Mouse (Mus musculus) thymus, postnatal 0 days (tissue): Measurements from ENCODE around the gene Zswim4. TPM values are rescaled to one million over a fixed set of nuclear protein-coding genes. Genes with fewer than 3 reads are reported as not detected.

Source experiments
- DNase-seq: peaks from one replicate; pipeline ENCODE4 v3.0.0-alpha.2; 2015; ENCODE audit warnings: low spot score
- polyA plus RNA-seq: library from polyadenylated mRNA; unstranded; fragments of >200 nt; fragmentation: Nextera tagmentation; extraction: Ambion mirVana; gene quantifications from 2 replicates; pipeline ENCODE4 v1.2.1, GENCODE M21; 2015

Gene Zswim4
- 12.7 and 13.2 TPM in 2 replicates for polyA plus RNA-seq

- peak; percentile 99 for DNase-seq
Measured at GRCm38 (mm10) chr8:84236998-84237473, at the start of gene Zswim4. Gene Zswim4, minus strand, starts transcription at chr8:84237055.

- DNase-seq, result peak; percentile 72
Measured at GRCm38 (mm10) chr8:84285665-84286064, 48.8 kb upstream of the Zswim4 start.

GRCm38 (mm10) chr8:84284608-84285063, 47.8 kb upstream of the Zswim4 start:
- DNase-seq, result no peak

GRCm38 (mm10) chr8:84280777-84281176, 43.9 kb upstream of the Zswim4 start:
- no peak for DNase-seq

GRCm38 (mm10) chr8:84276447-84276846, 39.6 kb upstream of the Zswim4 start:
- no peak for DNase-seq

GRCm38 (mm10) chr8:84273968-84274367, 37.1 kb upstream of the Zswim4 start:
- DNase-seq, result no peak

GRCm38 (mm10) chr8:84272302-84272701, 35.4 kb upstream of the Zswim4 start:
- DNase-seq, result no peak

- peak; percentile 100 for DNase-seq
Measured at GRCm38 (mm10) chr8:84269950-84270773, 33.3 kb upstream of the Zswim4 start, which contains the start of gene Ccdc130. Gene Ccdc130, minus strand, starts transcription at chr8:84270380.

GRCm38 (mm10) chr8:84261098-84261497, 24.2 kb upstream of the Zswim4 start:
- DNase-seq, result no peak

GRCm38 (mm10) chr8:84256822-84257610, 20.2 kb upstream of the Zswim4 start, which contains the start of gene Mri1:
Gene Mri1, minus strand, starts transcription at chr8:84257326.
- peak; percentile 90 for DNase-seq

- peak; percentile 44 for DNase-seq
Measured at GRCm38 (mm10) chr8:84256458-84256821, 19.6 kb upstream of the Zswim4 start.

- peak; percentile 28 for DNase-seq
Measured at GRCm38 (mm10) chr8:84255858-84256257, 19.0 kb upstream of the Zswim4 start.

GRCm38 (mm10) chr8:84249257-84250170, 12.7 kb upstream of the Zswim4 start, which contains the start of gene D8Ertd738e:
Gene D8Ertd738e, minus strand, starts transcription at chr8:84249719.
- DNase-seq, result peak; percentile 96

- no peak for DNase-seq
Measured at GRCm38 (mm10) chr8:84241821-84242220, 5.0 kb upstream of the Zswim4 start.

GRCm38 (mm10) chr8:84241167-84241566, 4.3 kb upstream of the Zswim4 start:
- no peak for DNase-seq

GRCm38 (mm10) chr8:84237542-84238229, 831 bp upstream of the Zswim4 start:
- DNase-seq, result peak; percentile 13

GRCm38 (mm10) chr8:84236410-84236997, 351 bp downstream of the Zswim4 start:
- peak; percentile 11 for DNase-seq

GRCm38 (mm10) chr8:84235746-84236409, 977 bp downstream of the Zswim4 start:
- DNase-seq, result no peak

GRCm38 (mm10) chr8:84233055-84233454, 3.8 kb downstream of the Zswim4 start:
- no peak for DNase-seq
